Mouse (Mus musculus): ENCODE measurements around the gene Smg1. TPM values are rescaled to one million over a fixed set of nuclear protein-coding genes. Genes with fewer than 3 reads are reported as not detected.

Smg1 gene
- polyA plus RNA-seq, 1 experiment from 2014 or later: 16.5 TPM

- Histone ChIP-seq H3K9me3 (no peaks in the 10 kb centered on the region), H3K4me1 (replicated peaks) (peaks cover 28% of the 10 kb centered on the region)
- 0% methylated on average over 21 of the region's 21 CpGs for WGBS
Observed at GRCm38 (mm10) chr7:118128925-118129429, 114.5 kb downstream of the Smg1 start.

GRCm38 (mm10) chr7:118126219-118126875 is 117.1 kb downstream of the Smg1 start:
- H3K9me3 ChIP-seq: no peaks in the 10 kb centered on the region
- no peak overlapping the region for H3K27ac ChIP-seq (replicated peaks)
- ATAC-seq (ENCODE audit: low FRiP score, low read depth): no peak
- H3K4me2 ChIP-seq: no peak overlapping the region
- no peaks in the 10 kb centered on the region for H3K27me3 ChIP-seq
- peaks cover 28% of the 10 kb centered on the region for H3K4me1 ChIP-seq (replicated peaks)
- 79% methylated on average over 11 of the region's 11 CpGs for WGBS
- H3K9ac ChIP-seq: no peak overlapping the region
- H3K4me3 ChIP-seq: no peak overlapping the region
- H3K36me3 ChIP-seq: peaks cover 25% of the 10 kb centered on the region

More at GRCm38 (mm10) chr7:118128925-118129429, 114.5 kb downstream of the Smg1 start:
- Histone ChIP-seq H3K4me3 (peak overlapping the region; percentile 84), H3K27ac (replicated peaks) (peak overlapping the region; percentile 88), H3K27me3 (no peaks in the 10 kb centered on the region), H3K36me3 (peaks cover 15% of the 10 kb centered on the region), H3K9ac (peak overlapping the region; percentile 78), H3K4me2 (peak overlapping the region; percentile 74)
- peak; percentile 78 for ATAC-seq (ENCODE audit: low FRiP score, low read depth)

- Histone ChIP-seq H3K36me3 (peaks cover 29% of the 10 kb centered on the region), H3K9me3 (no peaks in the 10 kb centered on the region), H3K4me3 (no peak overlapping the region), H3K9ac (no peak overlapping the region), H3K27me3 (no peaks in the 10 kb centered on the region), H3K4me1 (replicated peaks) (peaks cover 28% of the 10 kb centered on the region), H3K27ac (replicated peaks) (no peak overlapping the region), H3K4me2 (no peak overlapping the region)
- no peak for ATAC-seq (ENCODE audit: low FRiP score, low read depth)
Observed at GRCm38 (mm10) chr7:118125736-118126135, 117.7 kb downstream of the Smg1 start.

GRCm38 (mm10) chr7:118123512-118124411 is 119.7 kb downstream of the Smg1 start:
- no peak for ATAC-seq (ENCODE audit: low FRiP score, low read depth)
- 93% methylated on average over 4 of the region's 4 CpGs for WGBS
- Histone ChIP-seq H3K4me2 (no peak overlapping the region), H3K27ac (replicated peaks) (no peak overlapping the region), H3K4me1 (replicated peaks) (peaks cover 23% of the 10 kb centered on the region), H3K36me3 (peaks cover 47% of the 10 kb centered on the region), H3K9ac (no peak overlapping the region), H3K9me3 (no peaks in the 10 kb centered on the region), H3K27me3 (no peaks in the 10 kb centered on the region), H3K4me3 (no peak overlapping the region)

- 96% methylated on average over 7 of the region's 7 CpGs for WGBS
- Histone ChIP-seq H3K9ac (no peak overlapping the region), H3K4me1 (replicated peaks) (peaks cover 10% of the 10 kb centered on the region), H3K4me2 (no peak overlapping the region), H3K36me3 (peaks cover 50% of the 10 kb centered on the region), H3K4me3 (no peak overlapping the region), H3K9me3 (no peaks in the 10 kb centered on the region), H3K27ac (replicated peaks) (no peak overlapping the region), H3K27me3 (no peaks in the 10 kb centered on the region)
- ATAC-seq (ENCODE audit: low FRiP score, low read depth): no peak
Observed at GRCm38 (mm10) chr7:118122235-118122634, 121.2 kb downstream of the Smg1 start.

- Histone ChIP-seq H3K27me3 (no peaks in the 10 kb centered on the region), H3K4me3 (no peak overlapping the region), H3K4me1 (replicated peaks) (no peaks in the 10 kb centered on the region), H3K4me2 (no peak overlapping the region), H3K27ac (replicated peaks) (no peak overlapping the region), H3K9me3 (no peaks in the 10 kb centered on the region), H3K9ac (no peak overlapping the region), H3K36me3 (peaks cover 41% of the 10 kb centered on the region)
- ATAC-seq (ENCODE audit: low FRiP score, low read depth): no peak
- WGBS: 89% methylated on average over 1 of the region's 1 CpGs
Observed at GRCm38 (mm10) chr7:118120654-118121053, 122.8 kb downstream of the Smg1 start.

GRCm38 (mm10) chr7:118119946-118120345 is 123.5 kb downstream of the Smg1 start:
- WGBS: 81% methylated on average over 5 of the region's 5 CpGs
- H3K27ac ChIP-seq (replicated peaks): no peak overlapping the region
- no peak overlapping the region for H3K4me3 ChIP-seq
- H3K36me3 ChIP-seq: peaks cover 41% of the 10 kb centered on the region
- no peak for ATAC-seq (ENCODE audit: low FRiP score, low read depth)
- no peak overlapping the region for H3K9ac ChIP-seq
- no peak overlapping the region for H3K4me2 ChIP-seq
- H3K27me3 ChIP-seq: no peaks in the 10 kb centered on the region
- H3K4me1 ChIP-seq (replicated peaks): peaks cover 4% of the 10 kb centered on the region
- no peaks in the 10 kb centered on the region for H3K9me3 ChIP-seq

- ATAC-seq (ENCODE audit: low FRiP score, low read depth): no peak
- Histone ChIP-seq H3K4me1 (replicated peaks) (peaks cover 12% of the 10 kb centered on the region), H3K4me2 (no peak overlapping the region), H3K27me3 (no peaks in the 10 kb centered on the region), H3K9ac (no peak overlapping the region), H3K4me3 (no peak overlapping the region), H3K9me3 (no peaks in the 10 kb centered on the region), H3K36me3 (peaks cover 37% of the 10 kb centered on the region), H3K27ac (replicated peaks) (no peak overlapping the region)
- WGBS: 55% methylated on average over 2 of the region's 2 CpGs
Observed at GRCm38 (mm10) chr7:118119142-118119541, 124.3 kb downstream of the Smg1 start.

GRCm38 (mm10) chr7:118118426-118118825 is 125.0 kb downstream of the Smg1 start:
- H3K4me1 ChIP-seq (replicated peaks): peaks cover 19% of the 10 kb centered on the region
- 87% methylated on average over 3 of the region's 3 CpGs for WGBS
- H3K9ac ChIP-seq: no peak overlapping the region
- no peaks in the 10 kb centered on the region for H3K27me3 ChIP-seq
- H3K4me3 ChIP-seq: no peak overlapping the region
- no peak overlapping the region for H3K27ac ChIP-seq (replicated peaks)
- H3K9me3 ChIP-seq: no peaks in the 10 kb centered on the region
- no peak for ATAC-seq (ENCODE audit: low FRiP score, low read depth)
- H3K4me2 ChIP-seq: no peak overlapping the region
- peaks cover 39% of the 10 kb centered on the region for H3K36me3 ChIP-seq

- no peak overlapping the region for H3K4me2 ChIP-seq
- H3K9ac ChIP-seq: no peak overlapping the region
- 54% methylated on average over 4 of the region's 4 CpGs for WGBS
- H3K4me1 ChIP-seq (replicated peaks): peaks cover 26% of the 10 kb centered on the region
- H3K36me3 ChIP-seq: peaks cover 39% of the 10 kb centered on the region
- H3K4me3 ChIP-seq: no peak overlapping the region
- H3K27me3 ChIP-seq: no peaks in the 10 kb centered on the region
- no peak overlapping the region for H3K27ac ChIP-seq (replicated peaks)
- H3K9me3 ChIP-seq: no peaks in the 10 kb centered on the region
- no peak for ATAC-seq (ENCODE audit: low FRiP score, low read depth)
Observed at GRCm38 (mm10) chr7:118117539-118118210, 125.8 kb downstream of the Smg1 start.

- Histone ChIP-seq H3K4me3 (peak overlapping the region; percentile 78), H3K27ac (replicated peaks) (no peak overlapping the region), H3K4me1 (replicated peaks) (peaks cover 33% of the 10 kb centered on the region), H3K27me3 (no peaks in the 10 kb centered on the region), H3K36me3 (peaks cover 34% of the 10 kb centered on the region), H3K9ac (no peak overlapping the region), H3K9me3 (no peaks in the 10 kb centered on the region), H3K4me2 (peak overlapping the region; percentile 78)
- ATAC-seq (ENCODE audit: low FRiP score, low read depth): peak; percentile 9; the same call in 1 of the 2 replicates
- 16% methylated on average over 8 of the region's 8 CpGs for WGBS
Observed at GRCm38 (mm10) chr7:118116787-118117538, 126.5 kb downstream of the Smg1 start.
